Mouse (Mus musculus): Measurements from ENCODE around the gene 4933416C03Rik.

DNA sequence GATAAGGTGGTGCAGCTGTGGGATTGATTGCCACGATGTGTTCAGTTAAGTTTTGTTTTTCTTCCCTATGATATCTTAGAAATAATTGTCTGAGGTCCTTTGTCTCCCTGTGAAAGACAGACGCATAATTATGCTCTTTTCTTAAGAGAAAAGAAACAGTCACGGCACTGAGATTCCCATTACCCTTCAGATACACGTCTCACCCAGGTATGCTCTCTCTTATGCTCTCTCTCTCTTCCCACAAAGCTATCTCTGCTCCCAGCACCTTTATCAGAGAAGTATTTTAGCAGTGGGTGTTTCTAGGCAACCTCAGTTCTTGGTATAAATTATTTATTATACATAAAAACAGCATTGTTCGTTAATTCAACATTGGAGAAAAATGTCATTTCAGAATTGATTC is 11.6 kb upstream of the 4933416C03Rik start:
- TF ChIP-seq CTCF (IDR thresholded peaks at IDR 0.05; ENCODE audit: low read depth), result no peak
- no peak for TF ChIP-seq EP300 (IDR thresholded peaks at IDR 0.05; ENCODE audit: low read depth)
